Mouse (Mus musculus): ENCODE measurements at regions not wholly inside any gene's neighbourhood (a gene's known extent, or its start where the extent isn't known, plus 50 kb on each side); places are given as distances from the start of the nearest gene placed in this dataset.
"Not testable (repeated sequence)": the region's sequence is repeated elsewhere in the genome, so short reads cannot be mapped to it uniquely, and the experiment has no call there.

- DNase-seq (ENCODE audit: low read depth, low spot score) = no peak
Measured at GRCm38 (mm10) chr16:29745486-29745885, 166.4 kb downstream of the Opa1 start.

- DNase-seq (ENCODE audit: low read depth, low spot score) = no peak
Measured at GRCm38 (mm10) chr16:29746245-29746644, 167.1 kb downstream of the Opa1 start.

GRCm38 (mm10) chr16:29749167-29749566 lies 170.0 kb downstream of the Opa1 start:
- DNase-seq (ENCODE audit: low read depth, low spot score) = no peak

DNA sequence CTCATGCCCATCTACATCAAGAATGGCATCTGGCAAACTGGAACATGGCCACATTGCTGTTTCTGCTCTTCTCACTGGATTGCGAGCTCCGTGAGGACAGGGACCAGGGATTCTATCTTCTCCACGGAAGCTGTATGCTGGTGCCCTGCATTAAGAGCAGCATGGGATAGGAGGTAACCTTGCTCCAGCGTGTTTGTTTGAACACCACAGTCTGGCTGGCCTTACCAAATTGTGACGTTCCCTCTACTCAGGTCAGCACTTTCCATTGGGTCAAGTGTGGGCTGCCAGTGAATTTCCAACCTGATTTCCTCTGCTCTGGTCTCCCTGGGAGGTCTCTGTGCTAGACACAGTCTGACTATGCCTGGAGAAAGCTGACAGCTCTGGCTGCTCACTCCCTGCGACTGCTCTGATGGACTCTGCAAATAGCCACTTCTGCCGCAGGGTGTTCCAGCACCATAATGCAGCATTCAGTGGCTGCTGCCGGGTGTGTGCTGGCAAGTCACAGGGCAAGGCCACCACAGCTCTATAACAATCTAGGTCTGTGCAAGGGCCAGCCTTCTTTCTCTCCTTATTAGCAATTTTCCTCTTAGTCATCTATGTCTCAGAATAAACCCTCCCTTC lies 175.6 kb downstream of the Opa1 start:
- no peak for DNase-seq (ENCODE audit: low read depth, low spot score)

DNA sequence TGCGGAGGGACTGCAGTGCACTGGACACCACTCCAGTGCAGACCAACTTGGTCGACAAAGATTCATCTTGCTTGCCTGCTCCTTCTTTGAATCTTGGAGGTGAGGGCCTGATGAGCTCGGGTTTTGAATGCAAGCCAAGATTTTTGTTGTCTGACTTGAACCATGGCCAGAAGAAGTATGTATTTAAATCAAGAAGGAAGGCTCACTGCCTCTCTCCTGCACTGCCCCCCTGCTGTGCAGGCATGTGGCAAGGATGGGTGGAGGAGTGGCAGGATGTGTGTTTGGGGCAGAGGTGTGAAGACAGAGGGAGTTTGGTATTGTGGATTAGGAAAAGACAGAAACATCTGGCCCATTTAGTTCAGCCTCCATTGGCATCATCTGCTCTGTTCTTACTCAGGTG lies 179.1 kb downstream of the Opa1 start:
- DNase-seq (ENCODE audit: low read depth, low spot score) = no peak

DNA sequence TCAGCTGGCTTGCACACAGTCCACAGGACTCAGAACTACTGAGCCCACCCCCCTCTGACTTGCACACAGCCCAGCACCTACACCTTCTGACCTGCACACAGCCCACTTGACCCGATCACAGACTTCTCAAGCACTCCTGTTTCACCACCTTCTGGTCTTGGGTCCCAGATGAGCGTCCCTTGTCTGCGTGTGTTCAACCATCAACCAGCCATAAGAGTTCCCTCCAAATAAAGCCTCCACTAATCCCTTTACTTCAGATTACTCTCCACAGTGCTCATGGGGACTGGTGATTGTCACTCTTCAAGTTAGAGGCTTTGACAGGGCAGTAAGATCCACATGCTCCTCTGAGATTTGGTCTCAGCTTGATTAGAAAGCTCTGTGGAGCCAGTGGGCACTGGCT lies 180.3 kb downstream of the Opa1 start:
- DNase-seq (ENCODE audit: low read depth, low spot score) = no peak

DNA sequence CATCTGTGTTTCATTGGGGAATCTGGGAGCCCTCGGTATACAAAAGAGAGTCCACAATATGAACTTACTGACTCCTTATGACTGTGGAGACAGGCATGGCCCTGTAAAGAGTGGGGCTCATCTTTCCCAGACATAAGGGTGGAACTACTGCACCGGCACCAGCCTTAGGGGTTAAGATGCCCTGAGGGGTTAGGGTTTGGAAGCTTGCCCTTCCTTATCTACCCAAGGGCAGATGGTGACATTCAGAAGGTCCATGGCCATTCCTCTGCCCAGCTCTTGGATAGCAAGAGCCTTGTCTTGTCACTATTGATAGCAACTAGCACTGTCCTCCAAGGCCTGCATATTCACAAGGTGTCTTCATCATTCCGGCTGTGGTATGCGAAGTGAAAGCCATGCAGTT lies 181.5 kb downstream of the Opa1 start:
- no peak for DNase-seq (ENCODE audit: low read depth, low spot score)

GRCm38 (mm10) chr16:29761779-29762277 lies 182.7 kb downstream of the Opa1 start:
- DNase-seq (ENCODE audit: low read depth, low spot score) = no peak

DNA sequence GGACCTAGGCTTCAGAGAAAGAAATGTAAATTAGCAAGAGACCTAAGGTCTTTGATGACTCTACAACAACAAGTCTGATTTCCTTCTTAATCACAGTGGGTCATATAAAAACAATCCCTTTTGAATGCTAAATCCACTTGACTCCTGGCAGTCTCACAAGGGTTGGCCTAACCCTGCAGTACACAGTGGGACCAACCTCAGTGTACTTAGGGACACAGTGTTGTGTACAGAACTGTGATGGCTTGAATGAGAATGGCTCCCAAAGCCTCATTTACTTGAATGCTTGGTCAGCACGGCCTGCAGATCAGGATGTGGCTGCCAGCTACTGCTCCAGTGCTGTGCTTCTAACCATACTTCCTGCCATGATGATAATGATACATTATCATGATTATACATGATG lies 185.2 kb downstream of the Opa1 start:
- DNase-seq (ENCODE audit: low read depth, low spot score) = no peak

GRCm38 (mm10) chr16:29765801-29766200 lies 186.7 kb downstream of the Opa1 start:
- DNase-seq (ENCODE audit: low read depth, low spot score) = not testable (repeated sequence)

GRCm38 (mm10) chr16:29771320-29771719 lies 192.2 kb downstream of the Opa1 start:
- DNase-seq (ENCODE audit: low read depth, low spot score) = no peak

DNA sequence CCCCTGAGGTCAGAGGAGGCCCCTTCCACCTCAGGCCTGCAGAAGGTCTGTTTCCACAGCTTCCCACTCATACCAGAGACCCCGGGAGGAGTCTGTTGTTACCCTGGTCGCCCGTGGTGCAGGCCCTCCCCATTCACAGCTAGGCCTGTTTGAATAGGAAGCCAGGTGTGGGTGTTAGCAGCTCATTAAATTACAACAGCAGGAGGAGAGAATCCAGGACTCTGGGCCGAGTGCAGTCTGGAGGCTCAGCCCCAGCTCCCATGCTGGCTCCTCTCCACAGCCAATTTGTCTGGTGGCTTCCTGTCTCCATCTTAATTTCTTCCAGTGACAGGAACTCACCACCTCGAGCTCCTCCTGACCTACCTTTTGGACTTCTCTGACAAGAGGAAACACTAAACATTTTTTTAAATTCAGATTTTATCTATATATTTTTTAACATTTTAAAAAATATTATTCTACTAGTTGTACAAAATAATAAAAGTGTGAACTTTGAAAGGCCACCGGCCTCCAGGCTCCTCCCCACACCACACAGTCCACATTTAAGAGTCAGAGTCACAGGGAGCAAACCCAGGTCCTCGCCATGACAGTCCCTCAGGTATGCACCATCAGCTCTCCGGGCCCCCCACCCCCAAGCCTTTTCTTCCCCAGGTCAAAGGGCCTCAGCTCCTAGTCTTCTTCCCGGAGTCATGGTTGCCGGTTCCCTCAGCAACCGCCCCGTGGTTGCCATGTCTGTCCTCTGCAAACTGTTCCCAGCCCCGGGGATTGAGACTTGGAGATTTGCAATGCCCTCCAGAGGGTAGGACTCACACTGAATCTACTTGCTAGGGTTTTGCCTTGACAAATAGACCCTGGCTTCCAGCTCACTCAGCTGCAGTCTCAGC lies 192.8 kb downstream of the Opa1 start:
- DNase-seq (ENCODE audit: low read depth, low spot score) = no peak

DNA sequence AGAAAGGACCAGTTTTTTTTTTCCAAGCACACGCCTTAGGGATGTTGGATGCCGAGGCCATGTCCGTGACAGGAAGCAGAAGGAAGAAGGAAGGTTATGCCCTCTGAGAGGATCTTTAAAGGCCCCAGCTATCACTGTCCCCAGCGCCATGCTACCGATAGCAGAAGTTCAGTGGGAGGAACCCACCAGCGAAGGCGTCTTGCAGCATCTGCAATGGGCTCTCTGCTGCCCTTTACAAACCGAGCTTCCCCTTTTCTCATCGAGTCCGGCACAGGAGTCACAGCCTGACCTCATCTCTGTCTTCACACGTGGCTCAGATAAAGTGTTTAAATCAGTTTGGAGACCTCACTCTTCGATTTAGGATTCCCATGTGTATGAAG lies 193.5 kb downstream of the Opa1 start:
- DNase-seq (ENCODE audit: low read depth, low spot score) = no peak

- DNase-seq (ENCODE audit: low read depth, low spot score) = no peak
Measured at GRCm38 (mm10) chr16:29773056-29773455, 193.9 kb downstream of the Opa1 start.

GRCm38 (mm10) chr16:29774949-29775348 lies 195.8 kb downstream of the Opa1 start:
- DNase-seq (ENCODE audit: low read depth, low spot score) = no peak

DNA sequence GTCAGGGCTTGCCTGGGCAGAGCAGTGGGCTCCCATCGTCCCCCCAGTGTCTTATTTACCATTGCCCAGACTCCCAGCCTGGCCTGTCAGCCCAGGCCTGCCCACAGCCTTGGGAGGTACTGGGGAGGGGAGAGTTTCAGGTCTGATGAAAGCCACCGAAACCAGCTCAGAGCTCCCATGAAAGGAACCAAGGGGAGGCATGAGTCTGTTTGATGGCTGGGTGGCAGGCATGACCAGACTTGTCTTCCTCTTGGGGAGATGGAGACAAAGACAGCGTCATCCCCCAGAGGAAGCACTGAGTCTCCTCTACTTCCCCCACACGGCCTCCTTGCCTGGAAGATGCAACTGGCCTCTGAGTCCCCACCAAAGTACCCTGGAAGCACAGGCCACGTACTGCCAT lies 196.7 kb downstream of the Opa1 start:
- DNase-seq (ENCODE audit: low read depth, low spot score) = no peak

DNA sequence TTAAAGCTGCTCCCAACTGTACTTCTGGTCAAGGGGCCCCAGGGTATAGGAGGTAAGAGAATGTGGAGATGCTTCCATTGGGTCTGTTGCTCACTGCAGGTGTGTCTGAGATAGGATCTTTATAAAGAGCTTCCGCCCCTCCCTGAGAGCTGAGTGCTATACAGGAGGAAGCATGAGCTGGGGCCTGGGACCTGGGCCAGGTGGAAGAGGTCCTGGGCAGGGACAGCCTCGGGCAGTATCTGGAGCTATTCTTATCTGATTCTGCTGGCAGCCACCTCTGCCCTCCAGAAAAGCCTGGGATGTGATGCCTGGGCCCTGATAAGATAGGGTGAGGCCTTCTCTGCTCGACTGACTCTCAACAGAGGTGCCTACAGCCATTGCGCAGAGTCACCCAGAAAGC lies 203.3 kb downstream of the Opa1 start:
- no peak for DNase-seq (ENCODE audit: low read depth, low spot score)

GRCm38 (mm10) chr16:29785114-29785513 lies 206.0 kb downstream of the Opa1 start:
- DNase-seq (ENCODE audit: low read depth, low spot score) = peak; percentile 6

DNA sequence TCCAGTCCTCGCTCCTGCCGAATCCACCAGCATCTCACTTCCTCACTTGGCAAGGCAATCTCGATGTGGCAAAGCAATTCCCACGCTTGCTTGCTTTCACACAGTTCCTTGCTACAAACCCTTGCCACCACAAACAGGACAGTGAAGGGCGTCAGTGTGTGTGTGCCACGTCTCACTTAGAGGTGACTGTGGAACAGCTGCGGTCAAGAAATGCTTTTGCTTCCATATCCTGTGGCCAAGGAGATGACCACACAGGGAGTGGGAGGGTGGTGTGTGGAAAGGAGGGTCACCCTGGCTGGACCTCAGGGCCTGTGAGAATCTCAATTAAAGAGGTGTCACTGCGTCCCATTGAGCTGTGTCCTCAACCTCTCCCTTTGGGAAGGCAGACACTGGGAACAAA lies 207.4 kb downstream of the Opa1 start:
- no peak for DNase-seq (ENCODE audit: low read depth, low spot score)

DNA sequence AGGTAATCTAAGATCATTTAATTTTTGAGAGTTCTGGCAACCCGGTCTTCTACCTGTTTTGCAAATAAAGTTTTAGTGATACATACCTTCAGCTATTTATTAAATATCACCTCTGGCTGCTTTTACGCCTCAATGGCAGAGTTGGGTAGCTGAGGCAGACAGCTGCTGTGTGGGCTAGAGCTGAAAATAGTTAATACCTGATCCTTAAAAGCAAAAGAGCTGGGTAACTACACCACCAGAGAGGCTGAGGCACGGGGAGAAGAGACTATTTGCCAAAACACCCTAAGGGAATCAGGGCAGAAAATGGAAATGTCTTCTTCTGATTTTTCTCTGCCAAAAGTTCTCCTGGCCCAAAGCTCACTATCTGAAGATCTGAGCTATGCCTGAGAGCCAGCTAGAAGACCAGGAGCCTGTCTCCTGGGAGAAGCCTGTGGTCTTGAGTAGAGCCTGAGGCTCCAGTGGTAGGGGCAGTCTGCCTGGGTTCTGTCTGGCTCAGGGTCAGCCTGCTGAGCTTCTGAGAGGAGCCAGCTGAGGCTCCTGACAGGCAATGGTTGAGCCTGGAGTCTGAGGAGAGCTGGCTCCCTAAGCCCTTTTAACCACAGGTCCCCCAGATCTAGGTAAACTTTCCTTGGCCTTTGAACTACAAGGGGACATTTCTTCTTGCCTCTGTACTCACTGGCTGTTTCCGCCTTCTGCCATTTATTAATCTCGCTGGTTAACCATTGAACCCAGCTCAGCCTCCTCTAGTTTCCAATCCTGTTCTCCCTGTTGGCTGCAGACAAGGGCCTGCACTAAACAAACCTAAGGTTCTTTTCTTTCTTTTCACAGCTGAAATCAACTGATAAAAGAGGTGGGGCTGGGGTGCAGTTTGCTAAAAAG lies 208.7 kb downstream of the Opa1 start:
- DNase-seq (ENCODE audit: low read depth, low spot score) = no peak

DNA sequence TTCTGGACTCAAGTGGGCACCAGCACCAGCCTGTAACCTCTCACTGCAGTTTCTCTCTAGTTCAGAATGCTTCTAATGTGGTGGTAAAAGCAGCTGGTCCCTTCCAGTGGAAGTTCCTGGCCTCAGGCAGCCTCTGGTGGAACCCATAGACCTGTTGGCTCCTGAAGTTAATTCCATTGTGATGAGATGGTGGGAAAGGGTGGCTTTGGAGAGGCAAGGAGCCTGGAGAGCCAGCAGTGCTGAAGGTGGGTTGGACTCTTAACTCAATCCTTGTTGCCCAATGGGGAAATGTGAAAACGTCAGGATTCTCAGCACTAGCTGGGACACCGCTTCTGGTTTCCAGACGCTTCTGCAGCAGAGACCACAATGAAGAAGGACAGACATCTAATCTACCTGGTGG lies 210.9 kb downstream of the Opa1 start:
- no peak for DNase-seq (ENCODE audit: low read depth, low spot score)

- DNase-seq (ENCODE audit: low read depth, low spot score) = no peak
Measured at GRCm38 (mm10) chr16:29799250-29799649, 220.1 kb downstream of the Opa1 start.
